Mouse (Mus musculus) stomach, postnatal 0 days (tissue): ENCODE results near the gene Ppp1r36. TPM values are rescaled to one million over a fixed set of nuclear protein-coding genes. Genes with fewer than 3 reads are reported as not detected.

ENCODE experiments used
- ATAC-seq: fragments of 200-750 bp; cut with Nextera tagmentation; 2 replicates; pipeline ENCODE4 v1.8.0; 2017; ENCODE audit not compliant: low FRiP score, low TSS enrichment
- DNase-seq: peaks from one replicate; pipeline ENCODE4 v3.0.0-alpha.2; 2016; ENCODE audit warnings: low spot score
- H3K27ac ChIP-seq: fragments of 300-500 bp; sonication (generic); replicated peaks from 2 replicates; pipeline ENCODE4 v1.5.1; 2014; ENCODE audit warnings: mild to moderate bottlenecking, control low read depth
- H3K27me3 ChIP-seq: fragments of 300-500 bp; sonication (generic); 2 replicates; pipeline ENCODE4 v1.6.1; 2014; ENCODE audit warnings: low read length; ENCODE audit not compliant: control insufficient read depth, insufficient read depth
- H3K36me3 ChIP-seq: fragments of 300-500 bp; sonication (generic); 2 replicates; pipeline ENCODE4 v1.6.1; 2014; ENCODE audit warnings: low read length, mixed read lengths; ENCODE audit not compliant: control insufficient read depth, insufficient read depth
- H3K4me1 ChIP-seq: fragments of 300-500 bp; sonication (generic); replicated peaks from 2 replicates; pipeline ENCODE4 v1.6.1; 2014; ENCODE audit warnings: antibody characterized with exemption; ENCODE audit not compliant: control insufficient read depth, insufficient read depth
- H3K4me2 ChIP-seq: fragments of 300-500 bp; sonication (generic); replicated peaks from 2 replicates; pipeline ENCODE4 v1.6.1; 2014; ENCODE audit warnings: low read depth, mild to moderate bottlenecking, control low read depth, moderate library complexity
- H3K4me3 ChIP-seq: fragments of 300-500 bp; sonication (generic); 2 replicates; pipeline ENCODE4 v1.5.1; 2014; ENCODE audit warnings: low read depth, low read length, control low read depth
- H3K9ac ChIP-seq: fragments of 300-500 bp; sonication (generic); 2 replicates; pipeline ENCODE4 v1.6.1; 2014; ENCODE audit warnings: mild to moderate bottlenecking, low read length, control low read depth, mixed read lengths
- H3K9me3 ChIP-seq: fragments of 300-500 bp; sonication (generic); 2 replicates; pipeline ENCODE4 v1.6.1; 2016; ENCODE audit warnings: low read length; ENCODE audit not compliant: control insufficient read depth
- CTCF ChIP-seq: IDR thresholded peaks from 2 replicates; pipeline ENCODE4 v1.5.1; 2016; ENCODE audit warnings: antibody characterized with exemption, low read depth, mild to moderate bottlenecking, moderate library complexity
- EP300 ChIP-seq: optimal IDR thresholded peaks from 2 replicates; pipeline ENCODE3; 2016; ENCODE audit warnings: antibody characterized with exemption
- WGBS: fragments of 180-500 bp; shearing (Covaris S2); extraction: QIAGEN DNeasy Blood & Tissue Kit; methylation state at CpG from one replicate; pipeline ENCODE4 v1.1.7; 2014; 5-methylcytosine and 5-hydroxymethylcytosine counted together
- polyA plus RNA-seq: library from polyadenylated mRNA; unstranded; fragments of >200 nt; fragmentation: Nextera tagmentation; extraction: Ambion mirVana; gene quantifications from 2 replicates; pipeline ENCODE4 v1.2.1, GENCODE M21; 2015

Ppp1r36 gene
- polyA plus RNA-seq, 1 experiment from 2014 or later = 4.9 TPM

DNA sequence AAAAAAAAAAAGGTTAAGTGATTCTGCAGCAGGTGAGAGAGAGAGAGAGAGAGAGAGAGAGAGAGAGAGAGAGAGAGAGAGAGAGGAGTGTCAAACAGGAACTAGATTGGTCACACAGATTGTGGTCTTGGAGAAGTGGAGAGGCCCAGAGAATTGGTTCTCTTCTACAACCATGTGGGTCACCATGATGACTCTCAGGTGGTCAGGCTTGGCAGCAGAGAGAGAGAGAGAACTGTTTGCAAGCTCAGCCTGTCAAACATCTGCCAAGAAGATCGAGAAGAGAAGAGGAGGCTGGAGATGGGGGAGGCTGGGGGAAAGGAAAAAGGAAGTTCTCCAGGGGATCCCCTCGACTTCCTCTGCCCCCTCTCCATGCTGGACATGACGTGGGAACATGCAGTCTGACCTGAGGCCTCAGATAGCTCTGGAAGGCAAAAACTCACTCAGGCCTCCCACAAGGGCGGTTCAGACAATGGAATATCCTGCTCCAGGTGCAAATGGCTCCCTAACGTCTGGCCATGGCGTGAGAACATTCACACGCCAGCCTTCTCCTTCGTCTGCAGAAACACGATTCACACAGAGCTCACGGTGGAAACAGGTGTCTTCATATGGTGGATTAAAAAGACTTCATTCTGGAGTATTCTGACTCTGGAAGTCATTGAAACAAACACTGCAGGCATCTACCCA is 56.4 kb downstream of the Ppp1r36 start:
- TF ChIP-seq EP300 (no peak), CTCF (no peak)
- 62% methylated on average over 10 of the region's 10 CpGs for WGBS

GRCm38 (mm10) chr12:76474246-76474583 is 56.9 kb downstream of the Ppp1r36 start:
- no peak overlapping the region for H3K27ac ChIP-seq
- no peak for DNase-seq

More for the DNA sequence above, 56.4 kb downstream of the Ppp1r36 start:
- Histone ChIP-seq H3K4me2 (no peak overlapping the region), H3K27ac (no peak overlapping the region), H3K4me1 (no peaks in the 10 kb centered on the region), H3K4me3 (no peak overlapping the region), H3K9ac (no peak overlapping the region), H3K36me3 (no peaks in the 10 kb centered on the region), H3K27me3 (no peaks in the 10 kb centered on the region), H3K9me3 (no peaks in the 10 kb centered on the region)
- ATAC-seq = no peak
- DNase-seq = no peak

GRCm38 (mm10) chr12:76474802-76475201 is 57.5 kb downstream of the Ppp1r36 start:
- Histone ChIP-seq H3K27ac (no peak overlapping the region), H3K9ac (no peak overlapping the region), H3K4me1 (no peaks in the 10 kb centered on the region; the same call in 1 of the 2 replicates), H3K4me3 (no peak overlapping the region), H3K9me3 (no peaks in the 10 kb centered on the region), H3K36me3 (no peaks in the 10 kb centered on the region), H3K4me2 (no peak overlapping the region), H3K27me3 (no peaks in the 10 kb centered on the region)
- ATAC-seq (no peak), DNase-seq (no peak)
- TF ChIP-seq EP300 (no peak), CTCF (no peak)
- 39% methylated on average over 2 of the region's 2 CpGs for WGBS

More at GRCm38 (mm10) chr12:76474246-76474583, 56.9 kb downstream of the Ppp1r36 start:
- ATAC-seq = no peak
- Histone ChIP-seq H3K9ac (no peak overlapping the region), H3K4me1 (no peaks in the 10 kb centered on the region; the same call in 1 of the 2 replicates), H3K36me3 (no peaks in the 10 kb centered on the region), H3K4me2 (no peak overlapping the region), H3K27me3 (no peaks in the 10 kb centered on the region), H3K9me3 (no peaks in the 10 kb centered on the region), H3K4me3 (no peak overlapping the region)
- TF ChIP-seq EP300 (no peak), CTCF (no peak)
- WGBS = 75% methylated on average over 8 of the region's 8 CpGs

DNA sequence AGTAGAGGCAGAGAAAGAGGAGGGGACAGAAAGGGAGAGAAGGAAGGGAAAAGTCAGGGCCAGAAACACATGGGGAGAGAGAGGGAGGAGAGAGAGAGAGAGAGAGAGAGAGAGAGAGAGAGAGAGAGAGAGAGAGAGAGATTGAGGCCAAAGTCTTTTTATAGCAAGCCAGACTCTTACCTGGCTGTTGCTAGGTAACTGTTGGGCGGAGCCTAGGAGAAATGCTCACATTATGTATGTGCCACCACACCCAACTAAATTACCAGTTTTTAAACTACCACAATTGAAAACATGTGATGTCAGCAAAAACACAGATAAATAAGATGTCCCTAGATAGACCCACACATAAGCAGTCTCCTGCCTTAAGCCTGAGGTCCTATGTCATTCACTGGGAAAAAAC is 58.8 kb downstream of the Ppp1r36 start:
- TF ChIP-seq CTCF (no peak), EP300 (no peak)
- H3K27me3 ChIP-seq = no peaks in the 10 kb centered on the region
- DNase-seq = peak; percentile 33
- H3K9me3 ChIP-seq = no peaks in the 10 kb centered on the region
- ATAC-seq = no peak; the same call in 1 of the 2 replicates
- no peak overlapping the region for H3K4me2 ChIP-seq
- no peak overlapping the region for H3K27ac ChIP-seq
- H3K9ac ChIP-seq = no peak overlapping the region
- no peak overlapping the region for H3K4me3 ChIP-seq
- H3K36me3 ChIP-seq = no peaks in the 10 kb centered on the region
- H3K4me1 ChIP-seq = no peaks in the 10 kb centered on the region; the same call in 1 of the 2 replicates
- WGBS = 84% methylated on average over 1 of the region's 1 CpGs

GRCm38 (mm10) chr12:76478309-76479023 is 61.1 kb downstream of the Ppp1r36 start:
- Histone ChIP-seq H3K4me3 (no peak overlapping the region), H3K9ac (no peak overlapping the region)
- DNase-seq = no peak

More at GRCm38 (mm10) chr12:76478309-76479023, 61.1 kb downstream of the Ppp1r36 start:
- 28% methylated on average over 13 of the region's 14 CpGs for WGBS
- Histone ChIP-seq H3K9me3 (no peaks in the 10 kb centered on the region), H3K4me1 (no peaks in the 10 kb centered on the region; the same call in 1 of the 2 replicates), H3K27me3 (no peaks in the 10 kb centered on the region), H3K4me2 (0 out of 2 replicates have a peak overlapping the region, but pooled peaks have one; percentile 14), H3K36me3 (no peaks in the 10 kb centered on the region), H3K27ac (0 out of 2 replicates have a peak overlapping the region, but pooled peaks have one; percentile 30)
- no peak; the same call in 1 of the 2 replicates for ATAC-seq
- no peak; the same call in 1 of the 2 replicates for TF ChIP-seq CTCF
- no peak for TF ChIP-seq EP300
